Mouse (Mus musculus): ENCODE measurements at regions not wholly inside any gene's neighbourhood (a gene's known extent, or its start where the extent isn't known, plus 50 kb on each side); places are given as distances from the start of the nearest gene placed in this dataset. TPM values are rescaled to one million over a fixed set of nuclear protein-coding genes. Genes with fewer than 3 reads are reported as not detected.

- no peak for DNase-seq (ENCODE audit: low spot score in 2 of 2)
Observed at GRCm38 (mm10) chr11:64899587-64900278, 79.1 kb upstream of the Elac2 start.

- no peak for DNase-seq (ENCODE audit: low spot score in 2 of 2)
Observed at GRCm38 (mm10) chr11:64916783-64917182, 62.1 kb upstream of the Elac2 start.

GRCm38 (mm10) chr11:64917301-64917700 lies 61.5 kb upstream of the Elac2 start:
- DNase-seq (ENCODE audit: low spot score in 2 of 2), result no peak

- DNase-seq (ENCODE audit: low spot score in 2 of 2), result no peak
Observed at GRCm38 (mm10) chr11:64924989-64925388, 53.8 kb upstream of the Elac2 start.

- no peak for DNase-seq (ENCODE audit: low spot score in 2 of 2)
Observed at GRCm38 (mm10) chr11:64925970-64926369, 52.9 kb upstream of the Elac2 start.

Small RNAs in the stretch of these regions (microRNA-seq; reads per million reads assigned to microRNA genes)
- not detected for gene Gm24275

Measured in adrenal gland, postnatal 4 days (tissue).